Mouse (Mus musculus) urinary bladder, postnatal 14 days (tissue): ENCODE results near the gene Ccdc50.
A peak's percentile ranks its signal among the peaks of the same experiment; 100 is the strongest.

Experiments
- DNase-seq: peaks from one replicate; pipeline ENCODE4 v3.0.0; 2021; ENCODE audit warnings: low spot score

Gene Ccdc50

GRCm38 (mm10) chr16:27395251-27396037 is 6.8 kb downstream of the Ccdc50 start:
- no peak for DNase-seq

- no peak for DNase-seq
Observed at GRCm38 (mm10) chr16:27396951-27397350, 8.3 kb downstream of the Ccdc50 start.

DNA sequence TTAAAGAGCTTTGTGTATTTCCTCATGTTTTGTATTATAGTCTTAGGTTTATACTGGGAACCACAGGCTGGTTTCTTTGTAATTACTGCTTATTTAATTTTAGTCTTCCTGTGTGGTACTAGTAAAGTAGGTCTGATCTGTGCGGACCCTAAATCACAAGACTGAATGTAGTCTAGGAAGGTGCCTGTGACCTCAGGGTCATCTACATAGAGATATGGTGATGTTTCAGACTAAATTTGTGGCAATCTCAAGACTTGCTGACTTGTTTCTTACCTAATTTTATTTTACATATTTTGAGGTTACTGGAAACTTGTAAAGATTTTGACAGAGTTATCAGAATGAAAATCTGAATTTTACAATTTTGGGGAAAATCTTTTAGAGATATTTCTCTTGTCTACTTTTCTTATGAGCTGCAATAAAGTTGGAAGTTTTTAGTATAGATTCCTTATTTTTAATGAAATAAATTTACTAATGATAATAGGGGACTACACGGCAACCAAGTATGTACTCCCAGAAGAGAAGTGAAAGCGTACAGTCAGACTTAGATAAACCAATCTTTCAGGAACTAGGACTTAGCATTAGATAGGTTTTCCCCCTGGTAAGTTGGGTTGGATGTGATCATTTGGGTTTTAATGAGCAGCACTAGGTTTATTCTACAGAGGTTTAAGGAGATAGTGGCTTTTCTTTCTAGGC is 10.5 kb downstream of the Ccdc50 start:
- no peak for DNase-seq

GRCm38 (mm10) chr16:27399719-27400253 is 11.1 kb downstream of the Ccdc50 start:
- DNase-seq = no peak

- no peak for DNase-seq
Observed at GRCm38 (mm10) chr16:27401579-27401978, 12.9 kb downstream of the Ccdc50 start.

DNA sequence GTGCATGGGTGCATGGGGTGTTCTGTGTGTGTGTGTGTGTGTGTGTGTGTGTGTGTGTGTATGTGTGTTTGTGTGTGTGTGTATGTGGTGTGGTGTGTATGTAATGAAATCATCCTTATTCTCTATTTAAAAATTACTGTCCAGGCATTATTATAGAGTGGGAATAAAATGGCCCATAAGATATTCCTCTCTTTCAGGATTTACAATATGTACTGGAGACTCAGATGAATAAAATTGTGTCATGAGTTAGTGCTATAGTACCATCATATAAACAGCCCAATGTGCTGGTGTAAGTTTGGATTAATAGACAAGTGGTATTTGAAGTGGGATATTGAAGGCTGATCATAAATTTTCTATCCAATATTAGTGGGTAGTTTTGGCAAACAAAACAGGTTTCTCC is 15.4 kb downstream of the Ccdc50 start:
- DNase-seq = no peak

DNA sequence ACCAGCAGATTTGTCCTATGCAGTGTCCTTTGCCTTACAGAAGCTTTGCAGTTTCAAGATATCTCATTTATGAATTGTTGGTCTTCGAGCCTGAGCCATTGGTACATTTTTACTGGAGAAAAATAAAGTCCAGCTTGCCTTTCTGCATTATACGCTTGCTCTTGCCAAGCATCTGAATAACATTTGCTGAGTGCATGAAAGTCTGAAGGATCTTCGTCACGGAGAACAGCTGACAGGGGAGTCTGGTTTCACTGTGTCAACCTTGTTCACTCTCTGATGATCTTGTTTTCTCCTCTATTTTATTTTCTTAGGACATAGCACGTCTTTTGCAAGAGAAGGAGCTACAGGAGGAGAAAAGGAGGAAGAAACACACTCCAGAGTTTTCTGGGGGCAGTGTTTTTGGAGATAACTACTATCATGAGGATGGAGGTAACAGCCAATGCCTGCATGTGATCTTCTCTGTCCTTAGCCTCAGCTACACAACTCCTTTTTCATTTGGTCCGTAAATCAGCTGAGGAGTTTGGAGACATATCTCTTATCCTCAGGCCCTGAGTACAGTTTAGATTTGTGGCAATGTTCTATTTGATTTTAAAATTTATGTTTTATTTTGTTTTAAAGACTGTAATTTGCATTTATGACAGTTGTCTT is 28.4 kb downstream of the Ccdc50 start:
- no peak for DNase-seq

- no peak for DNase-seq
Observed at GRCm38 (mm10) chr16:27417632-27418031, 29.0 kb downstream of the Ccdc50 start.

GRCm38 (mm10) chr16:27420982-27421381 is 32.3 kb downstream of the Ccdc50 start:
- no peak for DNase-seq

DNA sequence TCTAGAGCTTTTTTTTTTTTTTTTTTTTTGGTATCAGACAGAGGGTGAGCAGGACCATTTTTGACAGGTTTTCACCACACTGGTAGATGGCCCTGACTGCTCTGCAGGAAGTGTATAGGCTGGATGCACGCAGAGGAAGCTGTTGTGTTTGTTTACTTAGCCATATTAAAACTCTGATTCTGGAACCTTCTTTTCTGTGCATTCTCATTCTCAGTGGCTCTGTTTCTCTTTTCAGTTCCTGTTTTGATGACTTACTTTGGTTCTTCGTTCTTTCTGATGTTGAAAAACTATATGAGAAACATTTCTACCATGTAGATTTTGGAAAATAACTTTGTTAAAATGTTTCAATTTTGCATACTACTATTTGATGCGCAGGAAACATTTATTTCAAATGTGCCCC is 46.4 kb downstream of the Ccdc50 start:
- DNase-seq = no peak

GRCm38 (mm10) chr16:27443941-27444340 is 55.3 kb downstream of the Ccdc50 start:
- DNase-seq = no peak

DNA sequence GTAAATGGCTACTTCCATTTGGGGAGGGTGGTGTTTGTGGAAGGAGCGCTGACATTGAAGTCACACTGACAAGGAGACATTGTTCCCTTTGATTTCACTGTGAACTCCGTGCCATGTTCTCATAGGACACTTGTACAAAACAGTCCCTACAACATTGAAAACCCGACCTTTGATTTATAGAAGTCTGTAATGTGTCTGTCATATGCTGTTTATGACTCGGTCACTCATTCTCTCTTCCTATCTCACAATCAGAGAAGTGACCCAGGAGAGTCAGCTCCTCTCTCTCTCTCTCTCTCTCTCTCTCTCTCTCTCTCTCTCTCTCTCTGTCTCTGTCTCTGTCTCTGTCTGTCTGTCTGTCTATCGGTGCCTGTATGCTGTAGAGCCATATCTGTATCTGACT is 60.7 kb downstream of the Ccdc50 start:
- DNase-seq = no peak

DNA sequence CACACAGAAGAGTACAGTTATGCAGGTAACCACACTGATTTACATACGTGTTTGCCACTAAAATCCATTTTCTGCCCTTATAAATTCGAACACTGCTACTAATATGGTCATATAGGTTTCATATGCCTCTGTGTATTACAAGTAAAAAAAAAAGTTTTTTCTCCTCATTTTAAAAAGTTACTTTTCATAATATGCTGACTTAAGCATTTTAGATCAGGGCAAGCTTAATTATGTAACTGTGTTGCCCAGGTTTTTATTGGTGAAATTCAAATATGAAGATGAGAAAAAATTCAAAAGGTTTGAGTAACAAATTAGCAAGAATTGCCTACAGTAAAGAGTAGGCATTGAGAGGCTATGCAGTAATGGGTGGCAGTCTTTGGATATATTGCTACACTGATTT is 62.0 kb downstream of the Ccdc50 start:
- no peak for DNase-seq

GRCm38 (mm10) chr16:27453396-27453795 is 64.7 kb downstream of the Ccdc50 start:
- no peak for DNase-seq

GRCm38 (mm10) chr16:27453823-27454222 is 65.2 kb downstream of the Ccdc50 start:
- no peak for DNase-seq

DNA sequence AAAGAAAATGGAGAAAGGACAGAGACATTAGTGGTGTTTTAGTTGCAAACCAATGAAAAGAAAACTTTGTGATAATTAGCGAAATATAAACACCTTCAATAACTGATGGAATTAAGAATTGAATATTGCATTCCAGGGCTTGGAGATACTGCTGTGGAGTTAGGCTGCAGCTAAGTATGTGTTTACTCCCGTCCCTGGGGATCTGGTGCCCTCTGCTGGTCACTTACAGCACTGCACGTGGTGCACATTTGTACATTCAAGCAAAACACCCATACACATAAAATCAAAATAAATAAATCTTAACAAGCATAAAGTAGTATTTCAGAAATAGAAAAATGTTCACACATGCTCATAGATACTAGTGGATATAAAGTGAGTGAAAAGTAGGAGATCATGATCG is 68.6 kb downstream of the Ccdc50 start:
- peak; percentile 80 for DNase-seq

DNA sequence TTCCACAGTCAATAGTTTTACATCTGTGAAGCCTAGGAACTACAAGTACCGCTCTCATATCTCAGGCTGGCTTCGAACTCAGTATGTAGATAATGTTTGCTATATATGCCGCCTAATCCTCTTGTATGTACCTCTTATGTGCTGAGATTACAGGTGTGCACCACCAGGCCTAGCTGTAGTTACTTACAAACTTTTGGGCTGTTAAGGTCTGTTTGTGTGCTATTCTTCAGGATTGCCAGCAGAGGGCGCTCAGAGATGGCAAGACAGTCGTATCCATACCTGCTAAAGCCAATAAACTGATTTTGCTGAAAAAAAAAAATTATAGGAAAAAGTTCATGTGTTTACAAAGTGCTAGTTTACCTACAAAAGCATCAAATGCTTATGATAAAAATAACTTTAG is 80.1 kb downstream of the Ccdc50 start:
- no peak for DNase-seq

DNA sequence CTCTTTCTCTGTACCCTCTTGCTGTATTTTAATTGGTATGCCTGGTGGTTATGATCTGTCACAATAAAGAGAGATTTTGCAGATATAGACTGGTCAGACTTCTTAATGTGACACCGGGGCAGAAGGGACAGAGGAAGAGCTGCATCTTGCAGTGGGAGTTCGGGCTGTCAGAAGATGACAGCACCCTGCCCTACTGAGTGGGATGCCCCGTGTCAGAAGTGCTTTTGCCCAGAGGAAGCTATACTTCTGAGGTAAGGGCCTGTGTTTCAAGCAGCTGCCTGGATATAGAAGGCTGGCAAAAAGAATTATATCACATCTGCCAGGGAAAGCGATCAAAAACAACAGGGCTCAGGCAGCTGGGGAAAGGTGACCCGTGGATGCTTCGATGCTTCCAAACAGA is 82.7 kb downstream of the Ccdc50 start:
- no peak for DNase-seq

DNA sequence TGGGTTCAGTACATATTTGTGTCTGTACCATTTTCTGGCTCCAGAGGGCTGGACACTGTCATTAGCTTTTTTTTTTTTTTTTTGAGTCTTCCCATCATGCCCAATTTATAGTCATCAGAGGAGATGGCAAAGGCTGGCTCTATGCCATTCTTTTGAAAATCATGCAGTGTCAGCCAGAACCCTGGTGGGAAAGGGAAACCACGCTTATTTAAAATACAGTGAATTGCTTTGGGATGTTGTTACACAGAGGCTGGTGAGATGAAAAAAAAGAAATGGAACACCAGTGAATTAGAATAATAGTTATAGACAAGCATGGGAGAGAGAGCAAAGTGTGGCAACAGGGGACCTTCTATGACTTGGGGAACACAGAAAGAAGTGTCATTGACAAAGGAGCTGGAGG is 95.2 kb downstream of the Ccdc50 start:
- no peak for DNase-seq
